Mouse (Mus musculus): ENCODE data around the gene Fstl1. TPM values are rescaled to one million over a fixed set of nuclear protein-coding genes. Genes with fewer than 3 reads are reported as not detected.

Fstl1 gene
- total and polyA plus RNA-seq, 3 experiments, result 0.34 to 0.87 (median 0.59) TPM

DNA sequence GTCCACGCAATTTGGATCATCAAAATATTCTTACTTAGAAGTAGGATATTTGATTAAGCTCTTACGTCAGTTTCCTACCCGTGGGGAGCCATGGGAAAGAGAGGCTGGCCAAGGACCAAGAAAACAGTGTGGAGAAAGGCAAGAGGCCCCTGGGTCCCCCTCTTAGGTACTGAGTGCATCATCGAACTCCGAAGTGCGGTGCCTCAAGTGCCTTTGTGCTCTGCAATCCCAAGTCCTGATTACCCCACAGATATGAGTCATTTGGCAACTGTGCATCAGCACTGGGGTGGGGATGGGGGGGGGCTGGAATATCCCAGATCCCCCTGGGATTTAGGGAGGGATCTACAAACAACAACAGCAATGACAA is 12.3 kb downstream of the Fstl1 start:
- no peak overlapping the region for H3K27ac ChIP-seq (ENCODE audit: insufficient read depth, low read depth)
- peaks cover 3 to 4% of the 10 kb centered on the region in 2 experiments; a peak in 1 of 4 replicates for H3K4me1 ChIP-seq (ENCODE audit: control insufficient read depth in 1 of 2, insufficient read depth in 2 of 2)
- dilution Hi-C loops (cut with MboI; ENCODE audit: extremely low pct_ligation_motif_present, extremely low pct_unique_long_range_greater_than_20kb, low sequenced_read_pairs), result no loop called here

DNA sequence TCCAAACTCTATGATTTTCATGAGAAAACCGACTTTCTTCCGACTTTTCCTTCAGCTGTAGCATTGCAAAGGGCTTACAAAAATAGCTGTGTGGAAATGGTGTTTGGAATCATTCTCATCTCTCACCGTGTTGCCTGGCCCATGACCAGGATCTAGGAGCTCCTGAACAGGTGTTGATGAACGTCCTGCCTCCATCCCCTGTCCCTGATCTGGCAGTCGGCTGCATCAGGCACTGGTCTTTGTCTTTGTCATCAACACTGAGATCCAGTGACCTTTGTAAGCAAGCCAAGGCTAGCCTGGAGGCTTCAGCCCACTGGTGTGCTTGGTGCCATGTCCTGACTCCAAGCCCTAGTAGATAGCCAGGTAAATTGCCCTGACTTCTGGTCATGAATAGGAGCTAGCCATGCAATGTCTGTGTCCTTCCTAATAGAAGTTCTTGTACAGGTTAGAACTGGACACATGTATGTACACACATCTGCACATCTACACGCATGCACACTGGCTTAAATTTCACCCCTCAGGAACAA is 12.8 kb downstream of the Fstl1 start:
- no peaks in the 10 kb centered on the region for H3K36me3 ChIP-seq (replicated peaks in 1 of 2; ENCODE audit: control insufficient read depth in 1 of 2, insufficient read depth in 1 of 2, low read length in 1 of 2)
- dilution Hi-C loops (cut with MboI; ENCODE audit: extremely low pct_ligation_motif_present, extremely low pct_unique_long_range_greater_than_20kb, low sequenced_read_pairs), result no loop called here
- peaks cover 3 to 4% of the 10 kb centered on the region in 2 experiments; a peak in 1 of 4 replicates for H3K4me1 ChIP-seq (ENCODE audit: control insufficient read depth in 1 of 2, insufficient read depth in 2 of 2)
- no peak for TF ChIP-seq IRF4 (IDR thresholded peaks at IDR 0.05; ENCODE audit: low read depth, low read length)
- no peak for TF ChIP-seq ZMIZ1 (IDR thresholded peaks at IDR 0.05; ENCODE audit: low read depth, low read length)
- no peak for TF ChIP-seq MAFK (IDR thresholded peaks at IDR 0.05; ENCODE audit: insufficient replicate concordance, low read length)
- TF ChIP-seq GABPA (IDR thresholded peaks at IDR 0.05; ENCODE audit: insufficient replicate concordance, low read depth, low read length), result no peak
- no peak for TF ChIP-seq E2F4 (IDR thresholded peaks at IDR 0.05; ENCODE audit: insufficient replicate concordance, low read depth, low read length)
- TF ChIP-seq RAD21 (IDR thresholded peaks at IDR 0.05; ENCODE audit: low read depth, low read length), result no peak
- TF ChIP-seq USF2 (conservative IDR thresholded peaks at IDR 0.05; ENCODE audit: low read depth, low read length), result no peak
- H3K4me3 ChIP-seq (replicated peaks in 1 of 3; ENCODE audit: low read depth in 2 of 3, low read length in 2 of 3, poor library complexity in 1 of 3), result no peak overlapping the region
- DNase-seq (ENCODE audit: extremely low read depth), result no peak
- in situ Hi-C loops (cut with MboI; ENCODE audit: low pct_ligation_motif_present, low pct_unique_long_range_greater_than_20kb, low sequenced_read_pairs), result no loop called here
- no peak overlapping the region for H3K9ac ChIP-seq (ENCODE audit: insufficient read depth, low read depth)
- no peak overlapping the region for H3K27ac ChIP-seq (ENCODE audit: insufficient read depth, low read depth)
- H3K9me3 ChIP-seq (replicated peaks; ENCODE audit: low read length), result no peaks in the 10 kb centered on the region
- H3K4me2 ChIP-seq (ENCODE audit: insufficient read depth, low read depth, poor library complexity, severe bottlenecking), result no peak overlapping the region
- H3K27me3 ChIP-seq (replicated peaks), result peaks cover 2% of the 10 kb centered on the region
- H3K79me2 ChIP-seq (replicated peaks; ENCODE audit: control insufficient read depth, extremely low read depth, insufficient read depth, poor library complexity, severe bottlenecking), result no peaks in the 10 kb centered on the region

More for the DNA sequence above, 12.3 kb downstream of the Fstl1 start:
- Histone ChIP-seq H3K79me2 (replicated peaks; ENCODE audit: control insufficient read depth, extremely low read depth, insufficient read depth, poor library complexity, severe bottlenecking) (no peaks in the 10 kb centered on the region), H3K4me3 (replicated peaks in 1 of 3; ENCODE audit: low read depth in 2 of 3, low read length in 2 of 3, poor library complexity in 1 of 3) (no peak overlapping the region), H3K9ac (ENCODE audit: insufficient read depth, low read depth) (no peak overlapping the region), H3K9me3 (replicated peaks; ENCODE audit: low read length) (no peaks in the 10 kb centered on the region), H3K27me3 (replicated peaks) (peaks cover 2% of the 10 kb centered on the region), H3K4me2 (ENCODE audit: insufficient read depth, low read depth, poor library complexity, severe bottlenecking) (no peak overlapping the region), H3K36me3 (replicated peaks in 1 of 2; ENCODE audit: control insufficient read depth in 1 of 2, insufficient read depth in 1 of 2, low read length in 1 of 2) (no peaks in the 10 kb centered on the region)
- no peak for TF ChIP-seq NELFE (IDR thresholded peaks at IDR 0.05; ENCODE audit: low read depth, low read length)
- no peak for TF ChIP-seq MEF2A (IDR thresholded peaks at IDR 0.05; ENCODE audit: borderline replicate concordance, low read depth, low read length)
- TF ChIP-seq USF2 (conservative IDR thresholded peaks at IDR 0.05; ENCODE audit: low read depth, low read length), result no peak
- TF ChIP-seq RAD21 (IDR thresholded peaks at IDR 0.05; ENCODE audit: low read depth, low read length), result no peak
- TF ChIP-seq USF1 (IDR thresholded peaks at IDR 0.05; ENCODE audit: low read depth, low read length), result no peak
- TF ChIP-seq ZNF384 (IDR thresholded peaks at IDR 0.05; ENCODE audit: low read depth, low read length), result no peak
- no peak for TF ChIP-seq MXI1 (IDR thresholded peaks at IDR 0.05; ENCODE audit: low read depth, low read length)
- no peak for TF ChIP-seq UBTF (IDR thresholded peaks at IDR 0.05; ENCODE audit: low read depth, low read length)
- no peak for TF ChIP-seq POLR2AphosphoS2 (IDR thresholded peaks at IDR 0.05; ENCODE audit: low read depth, low read length)
- no peak for TF ChIP-seq TBP (conservative IDR thresholded peaks at IDR 0.05; ENCODE audit: low read depth, low read length)
- TF ChIP-seq PAX5 (IDR thresholded peaks at IDR 0.05; ENCODE audit: low read length), result no peak
- TF ChIP-seq ZMIZ1 (IDR thresholded peaks at IDR 0.05; ENCODE audit: low read depth, low read length), result no peak
- TF ChIP-seq ZKSCAN1 (IDR thresholded peaks at IDR 0.05; ENCODE audit: borderline replicate concordance, low read depth, low read length), result no peak
- TF ChIP-seq MAZ (IDR thresholded peaks at IDR 0.05; ENCODE audit: low read depth, low read length), result no peak
- no peak for TF ChIP-seq EP300 (IDR thresholded peaks at IDR 0.05; ENCODE audit: low read length)
- TF ChIP-seq GABPA (IDR thresholded peaks at IDR 0.05; ENCODE audit: insufficient replicate concordance, low read depth, low read length), result no peak
- no peak for TF ChIP-seq ZC3H11A (IDR thresholded peaks at IDR 0.05; ENCODE audit: low read depth, low read length)
- in situ Hi-C loops (cut with MboI; ENCODE audit: low pct_ligation_motif_present, low pct_unique_long_range_greater_than_20kb, low sequenced_read_pairs), result no loop called here
- DNase-seq (ENCODE audit: extremely low read depth), result no peak
